Mouse (Mus musculus): ENCODE data around the gene Mybbp1a. TPM values are rescaled to one million over a fixed set of nuclear protein-coding genes. Genes with fewer than 3 reads are reported as not detected.
A peak's percentile ranks its signal among the peaks of the same experiment; 100 is the strongest.

The Mybbp1a gene
- polyA plus RNA-seq, 1 experiment, result 32.8 TPM

GRCm38 (mm10) chr11:72402017-72402416 lies 39.1 kb upstream of the Mybbp1a start:
- Histone ChIP-seq H3K4me1 (ENCODE audit: control insufficient read depth, insufficient read depth, low read length) (peaks cover 4% of the 10 kb centered on the region; the same call in 1 of the 2 replicates), H3K4me3 (replicated peaks; ENCODE audit: extremely low read depth, low read depth, low read length) (no peak overlapping the region)
- WGBS, result 55% methylated on average over 5 of the region's 5 CpGs
- TF ChIP-seq POLR2A (IDR thresholded peaks at IDR 0.05; ENCODE audit: borderline replicate concordance, extremely low read depth, low read depth, low read length) (no peak), CTCF (IDR thresholded peaks at IDR 0.05; ENCODE audit: insufficient read depth, low read length) (no peak)
- no peak for DNase-seq

GRCm38 (mm10) chr11:72402969-72403368 lies 38.2 kb upstream of the Mybbp1a start:
- no peaks in the 10 kb centered on the region; the same call in 1 of the 2 replicates for H3K4me1 ChIP-seq (ENCODE audit: control insufficient read depth, insufficient read depth, low read length)
- H3K4me3 ChIP-seq (replicated peaks; ENCODE audit: extremely low read depth, low read depth, low read length), result no peak overlapping the region
- WGBS, result 77% methylated on average over 12 of the region's 12 CpGs
- TF ChIP-seq POLR2A (IDR thresholded peaks at IDR 0.05; ENCODE audit: borderline replicate concordance, extremely low read depth, low read depth, low read length), result no peak
- no peak for TF ChIP-seq CTCF (IDR thresholded peaks at IDR 0.05; ENCODE audit: insufficient read depth, low read length)
- DNase-seq, result no peak

- no peak for DNase-seq
- 43% methylated on average over 4 of the region's 4 CpGs for WGBS
- no peak for TF ChIP-seq CTCF (IDR thresholded peaks at IDR 0.05; ENCODE audit: insufficient read depth, low read length)
- no peak for TF ChIP-seq POLR2A (IDR thresholded peaks at IDR 0.05; ENCODE audit: borderline replicate concordance, extremely low read depth, low read depth, low read length)
- no peaks in the 10 kb centered on the region; the same call in 1 of the 2 replicates for H3K4me1 ChIP-seq (ENCODE audit: control insufficient read depth, insufficient read depth, low read length)
- no peak overlapping the region for H3K4me3 ChIP-seq (replicated peaks; ENCODE audit: extremely low read depth, low read depth, low read length)
Observed at GRCm38 (mm10) chr11:72405532-72405931, 35.6 kb upstream of the Mybbp1a start.

GRCm38 (mm10) chr11:72406079-72406675 lies 35.0 kb upstream of the Mybbp1a start:
- WGBS, result 51% methylated on average over 8 of the region's 8 CpGs
- TF ChIP-seq CTCF (IDR thresholded peaks at IDR 0.05; ENCODE audit: insufficient read depth, low read length), result no peak
- TF ChIP-seq POLR2A (IDR thresholded peaks at IDR 0.05; ENCODE audit: borderline replicate concordance, extremely low read depth, low read depth, low read length), result no peak
- H3K4me1 ChIP-seq (ENCODE audit: control insufficient read depth, insufficient read depth, low read length), result no peaks in the 10 kb centered on the region; the same call in 1 of the 2 replicates
- no peak for DNase-seq
- H3K4me3 ChIP-seq (replicated peaks; ENCODE audit: extremely low read depth, low read depth, low read length), result no peak overlapping the region

- 27% methylated on average over 3 of the region's 3 CpGs for WGBS
- H3K4me1 ChIP-seq (ENCODE audit: control insufficient read depth, insufficient read depth, low read length), result peaks cover 1% of the 10 kb centered on the region; the same call in 1 of the 2 replicates
- DNase-seq, result no peak
- H3K4me3 ChIP-seq (replicated peaks; ENCODE audit: extremely low read depth, low read depth, low read length), result no peak overlapping the region
- TF ChIP-seq CTCF (IDR thresholded peaks at IDR 0.05; ENCODE audit: insufficient read depth, low read length), result no peak
- no peak for TF ChIP-seq POLR2A (IDR thresholded peaks at IDR 0.05; ENCODE audit: borderline replicate concordance, extremely low read depth, low read depth, low read length)
Observed at GRCm38 (mm10) chr11:72407081-72407480, 34.1 kb upstream of the Mybbp1a start.

- no peak for TF ChIP-seq CTCF (IDR thresholded peaks at IDR 0.05; ENCODE audit: insufficient read depth, low read length)
- no peak for TF ChIP-seq POLR2A (IDR thresholded peaks at IDR 0.05; ENCODE audit: borderline replicate concordance, extremely low read depth, low read depth, low read length)
- Histone ChIP-seq H3K4me3 (replicated peaks; ENCODE audit: extremely low read depth, low read depth, low read length) (no peak overlapping the region), H3K4me1 (ENCODE audit: control insufficient read depth, insufficient read depth, low read length) (peaks cover 2% of the 10 kb centered on the region; the same call in 1 of the 2 replicates)
- WGBS, result 26% methylated on average over 7 of the region's 7 CpGs
- no peak for DNase-seq
Observed at GRCm38 (mm10) chr11:72407574-72407973, 33.6 kb upstream of the Mybbp1a start.

- TF ChIP-seq POLR2A (IDR thresholded peaks at IDR 0.05; ENCODE audit: borderline replicate concordance, extremely low read depth, low read depth, low read length) (no peak), CTCF (IDR thresholded peaks at IDR 0.05; ENCODE audit: insufficient read depth, low read length) (no peak)
- H3K4me3 ChIP-seq (replicated peaks; ENCODE audit: extremely low read depth, low read depth, low read length), result peak overlapping the region; percentile 37
- 59% methylated on average over 9 of the region's 9 CpGs for whole genome bisulfite sequencing
- DNase-seq, result no peak
- peaks cover 2% of the 10 kb centered on the region; the same call in 1 of the 2 replicates for H3K4me1 ChIP-seq (ENCODE audit: control insufficient read depth, insufficient read depth, low read length)
Observed at GRCm38 (mm10) chr11:72408451-72409170, 32.5 kb upstream of the Mybbp1a start.

GRCm38 (mm10) chr11:72409649-72410385 lies 31.3 kb upstream of the Mybbp1a start:
- DNase-seq, result no peak
- H3K4me1 ChIP-seq (ENCODE audit: control insufficient read depth, insufficient read depth, low read length), result peaks cover 2% of the 10 kb centered on the region; the same call in 1 of the 2 replicates
- WGBS, result 59% methylated on average over 12 of the region's 12 CpGs
- TF ChIP-seq POLR2A (IDR thresholded peaks at IDR 0.05; ENCODE audit: borderline replicate concordance, extremely low read depth, low read depth, low read length) (no peak), CTCF (IDR thresholded peaks at IDR 0.05; ENCODE audit: insufficient read depth, low read length) (no peak)
- H3K4me3 ChIP-seq (replicated peaks; ENCODE audit: extremely low read depth, low read depth, low read length), result peak overlapping the region; percentile 47

GRCm38 (mm10) chr11:72410521-72411092 lies 30.5 kb upstream of the Mybbp1a start:
- DNase-seq, result no peak

More at GRCm38 (mm10) chr11:72410521-72411092, 30.5 kb upstream of the Mybbp1a start:
- 6% methylated on average over 25 of the region's 25 CpGs for WGBS
- TF ChIP-seq POLR2A (IDR thresholded peaks at IDR 0.05; ENCODE audit: borderline replicate concordance, extremely low read depth, low read depth, low read length) (no peak), CTCF (IDR thresholded peaks at IDR 0.05; ENCODE audit: insufficient read depth, low read length) (no peak)
- Histone ChIP-seq H3K4me1 (ENCODE audit: control insufficient read depth, insufficient read depth, low read length) (peaks cover 2% of the 10 kb centered on the region; the same call in 1 of the 2 replicates), H3K4me3 (replicated peaks; ENCODE audit: extremely low read depth, low read depth, low read length) (peak overlapping the region; percentile 83)

Measured in lung, adult 2 months (tissue).